Mouse (Mus musculus): Measurements from ENCODE around the gene Med8.

- TF ChIP-seq POLR2A (IDR thresholded peaks at IDR 0.05; ENCODE audit: low read depth, low read length) (no peak), CTCF (IDR thresholded peaks at IDR 0.05; ENCODE audit: extremely low read depth, insufficient read depth, insufficient read length, insufficient replicate concordance) (no peak)
These were observed 7.7 kb upstream of the Med8 start for GRCm38 (mm10) chr4:118401421-118401820.

Measured in spleen, adult 2 months (tissue).